Mouse (Mus musculus): ENCODE measurements at regions not wholly inside any gene's neighbourhood (a gene's known extent, or its start where the extent isn't known, plus 50 kb on each side); places are given as distances from the start of the nearest gene placed in this dataset.

GRCm38 (mm10) chr5:42525431-42525830 lies 457.7 kb downstream of the Gm16223 start:
- TF ChIP-seq GATA1 (IDR thresholded peaks at IDR 0.05; ENCODE audit: low read length), result no peak

- no peak for TF ChIP-seq GATA1 (IDR thresholded peaks at IDR 0.05; ENCODE audit: low read length)
Measured at GRCm38 (mm10) chr5:42560537-42560936, 492.8 kb downstream of the Gm16223 start.

GRCm38 (mm10) chr5:42563406-42563805 lies 495.6 kb downstream of the Gm16223 start:
- TF ChIP-seq GATA1 (IDR thresholded peaks at IDR 0.05; ENCODE audit: low read length), result no peak

- no peak for TF ChIP-seq GATA1 (IDR thresholded peaks at IDR 0.05; ENCODE audit: low read length)
Measured at GRCm38 (mm10) chr5:42575971-42576370, 508.2 kb downstream of the Gm16223 start.

- no peak for TF ChIP-seq GATA1 (IDR thresholded peaks at IDR 0.05; ENCODE audit: low read length)
Measured at GRCm38 (mm10) chr5:42578208-42578844, 510.6 kb downstream of the Gm16223 start.

- TF ChIP-seq GATA1 (IDR thresholded peaks at IDR 0.05; ENCODE audit: low read length), result no peak
Measured at GRCm38 (mm10) chr5:42620698-42621097, 552.9 kb downstream of the Gm16223 start.

- no peak for TF ChIP-seq GATA1 (IDR thresholded peaks at IDR 0.05; ENCODE audit: low read length)
Measured at GRCm38 (mm10) chr5:42636162-42636823, 568.5 kb downstream of the Gm16223 start.

- no peak for TF ChIP-seq GATA1 (IDR thresholded peaks at IDR 0.05; ENCODE audit: low read length)
Measured at GRCm38 (mm10) chr5:42656460-42656859, 576.5 kb upstream of the Cpeb2 start.

GRCm38 (mm10) chr5:42659994-42660393 lies 573.0 kb upstream of the Cpeb2 start:
- no peak for TF ChIP-seq GATA1 (IDR thresholded peaks at IDR 0.05; ENCODE audit: low read length)

GRCm38 (mm10) chr5:42679617-42680016 lies 553.4 kb upstream of the Cpeb2 start:
- TF ChIP-seq GATA1 (IDR thresholded peaks at IDR 0.05; ENCODE audit: low read length), result no peak

GRCm38 (mm10) chr5:42685356-42686057 lies 547.5 kb upstream of the Cpeb2 start:
- no peak for TF ChIP-seq GATA1 (IDR thresholded peaks at IDR 0.05; ENCODE audit: low read length)

GRCm38 (mm10) chr5:42687176-42687575 lies 545.8 kb upstream of the Cpeb2 start:
- no peak for TF ChIP-seq GATA1 (IDR thresholded peaks at IDR 0.05; ENCODE audit: low read length)
